Mouse (Mus musculus) ES-E14 (cell line): ENCODE results near the gene Cntn4.

Experiments
- HCFC1 ChIP-seq: IDR thresholded peaks from 2 replicates; pipeline ENCODE4 v1.6.1; 2012; ENCODE audit warnings: low read length, inconsistent platforms, borderline replicate concordance; ENCODE audit not compliant: insufficient read depth
- MAFK ChIP-seq: IDR thresholded peaks from 2 replicates; pipeline ENCODE4 v1.6.1; 2014; ENCODE audit warnings: mild to moderate bottlenecking, low read depth, low read length, inconsistent platforms; ENCODE audit not compliant: insufficient read depth

- TF ChIP-seq MAFK (no peak), HCFC1 (no peak)
Observed at GRCm38 (mm10) chr6:105684123-105684522, 6.7 kb downstream of the Cntn4 start.
